Mouse (Mus musculus) liver, embryonic 15.5 days (tissue): Measurements from ENCODE around the gene Degs2. TPM values are rescaled to one million over a fixed set of nuclear protein-coding genes. Genes with fewer than 3 reads are reported as not detected.
A peak's percentile ranks its signal among the peaks of the same experiment; 100 is the strongest.

Experiments
- ATAC-seq: fragments of 200-750 bp; cut with Nextera tagmentation; 2 replicates; pipeline ENCODE4 v1.8.0; 2017; ENCODE audit warnings: moderate number of reproducible peaks, mild to moderate bottlenecking, moderate library complexity; ENCODE audit not compliant: insufficient read depth
- H3K27ac ChIP-seq: fragments of 300-500 bp; sonication (generic); replicated peaks from 2 replicates; pipeline ENCODE4 v1.5.1; 2015; ENCODE audit warnings: mild to moderate bottlenecking, inconsistent platforms
- H3K27me3 ChIP-seq: fragments of 300-500 bp; sonication (generic); 2 replicates; pipeline ENCODE4 v1.6.1; 2015; ENCODE audit warnings: mild to moderate bottlenecking, inconsistent platforms
- H3K36me3 ChIP-seq: fragments of 300-500 bp; sonication (generic); replicated peaks from 2 replicates; pipeline ENCODE4 v1.6.1; 2015; ENCODE audit warnings: moderate library complexity, mild to moderate bottlenecking, inconsistent platforms
- H3K4me1 ChIP-seq: fragments of 300-500 bp; sonication (generic); replicated peaks from 2 replicates; pipeline ENCODE4 v1.6.1; 2015; ENCODE audit warnings: inconsistent platforms
- H3K4me2 ChIP-seq: fragments of 300-500 bp; sonication (generic); 2 replicates; pipeline ENCODE4 v1.6.1; 2015; ENCODE audit warnings: moderate library complexity, mild to moderate bottlenecking, inconsistent platforms
- H3K4me3 ChIP-seq: fragments of 300-500 bp; sonication (generic); replicated peaks from 2 replicates; pipeline ENCODE4 v1.5.1; 2015; ENCODE audit warnings: mild to moderate bottlenecking, inconsistent platforms
- H3K9ac ChIP-seq: fragments of 300-500 bp; sonication (generic); 2 replicates; pipeline ENCODE4 v1.6.1; 2015; ENCODE audit warnings: moderate library complexity, mild to moderate bottlenecking, inconsistent platforms
- H3K9me3 ChIP-seq: fragments of 300-500 bp; sonication (generic); replicated peaks from 2 replicates; pipeline ENCODE4 v1.6.1; 2016; ENCODE audit warnings: inconsistent platforms
- WGBS: fragments of 180-500 bp; shearing (Covaris S2); methylation state at CpG from one replicate; pipeline ENCODE4 v1.1.7; 2015; ENCODE audit warnings: mixed read lengths; ENCODE audit not compliant: insufficient replicate concordance; 5-methylcytosine and 5-hydroxymethylcytosine counted together
- polyA plus RNA-seq: library from polyadenylated mRNA; unstranded; fragments of >200 nt; fragmentation: Nextera tagmentation; extraction: Ambion mirVana; gene quantifications from 2 replicates; pipeline ENCODE4 v1.2.1, GENCODE M21; 2015

Gene Degs2
- polyA plus RNA-seq, 1 experiment from 2014 or later, result 0.12 TPM

GRCm38 (mm10) chr12:108678366-108678765 lies 23.7 kb downstream of the Degs2 start:
- Histone ChIP-seq H3K9me3 (no peaks in the 10 kb centered on the region), H3K27me3 (no peaks in the 10 kb centered on the region), H3K9ac (no peak overlapping the region), H3K36me3 (0 out of 2 replicates have a peak, but pooled peaks cover 3% of the 10 kb centered on the region), H3K4me2 (no peak overlapping the region), H3K4me1 (peaks cover 3% of the 10 kb centered on the region; the same call in 1 of the 2 replicates), H3K4me3 (no peak overlapping the region), H3K27ac (no peak overlapping the region)
- 73% methylated on average over 4 of the region's 4 CpGs for WGBS
- no peak for ATAC-seq

GRCm38 (mm10) chr12:108677116-108677515 lies 25.0 kb downstream of the Degs2 start:
- no peak overlapping the region for H3K27ac ChIP-seq
- H3K36me3 ChIP-seq, result 0 out of 2 replicates have a peak, but pooled peaks cover 3% of the 10 kb centered on the region
- no peak overlapping the region for H3K4me3 ChIP-seq
- peaks cover 3% of the 10 kb centered on the region; the same call in 1 of the 2 replicates for H3K4me1 ChIP-seq
- no peak overlapping the region for H3K9ac ChIP-seq
- no peaks in the 10 kb centered on the region for H3K9me3 ChIP-seq
- 72% methylated on average over 5 of the region's 5 CpGs for WGBS
- H3K27me3 ChIP-seq, result no peaks in the 10 kb centered on the region
- ATAC-seq, result no peak
- no peak overlapping the region for H3K4me2 ChIP-seq

DNA sequence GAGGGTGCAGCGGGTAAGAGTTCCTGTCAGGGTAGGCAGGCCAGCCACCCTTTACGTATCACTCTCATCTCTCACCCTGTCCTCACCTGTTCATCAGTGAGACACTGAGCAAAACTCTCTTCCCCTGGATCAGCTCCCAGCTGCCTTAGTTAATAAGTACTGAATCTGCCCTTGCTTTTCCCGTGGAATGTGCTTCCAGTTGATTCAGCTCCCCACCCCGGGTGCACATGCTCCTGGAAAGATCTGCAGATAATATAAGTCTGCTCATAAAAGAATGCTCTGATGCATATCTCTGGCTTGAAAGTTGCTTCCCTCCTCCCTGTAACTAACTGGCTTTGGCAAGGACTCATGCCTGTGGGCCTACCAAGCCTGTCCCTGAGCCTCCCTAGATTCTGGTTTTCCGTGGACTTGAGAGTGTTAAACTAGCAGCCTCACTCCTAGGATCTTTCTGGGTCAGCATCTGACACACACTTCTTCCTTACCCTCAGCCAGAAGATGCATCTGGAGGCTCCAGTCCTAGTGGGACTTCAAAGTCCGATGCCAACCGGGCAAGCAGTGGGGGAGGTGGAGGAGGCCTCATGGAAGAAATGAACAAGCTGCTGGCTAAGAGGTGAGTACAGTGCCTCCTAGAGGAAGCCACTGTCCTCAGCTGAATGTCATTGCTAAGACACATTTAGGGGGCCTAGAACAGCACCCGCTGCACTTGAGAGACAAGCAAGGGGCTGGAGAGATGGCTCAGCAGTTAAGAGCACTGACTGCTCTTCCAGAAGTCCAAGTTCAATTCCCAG lies 26.3 kb downstream of the Degs2 start:
- H3K4me3 ChIP-seq, result no peak overlapping the region
- H3K9ac ChIP-seq, result no peak overlapping the region
- H3K4me2 ChIP-seq, result no peak overlapping the region
- WGBS, result 61% methylated on average over 8 of the region's 8 CpGs
- no peaks in the 10 kb centered on the region for H3K27me3 ChIP-seq
- 0 out of 2 replicates have a peak, but pooled peaks cover 3% of the 10 kb centered on the region for H3K36me3 ChIP-seq
- ATAC-seq, result 0 out of 2 replicates have a peak, but pooled peaks have one; percentile 34
- no peaks in the 10 kb centered on the region for H3K9me3 ChIP-seq
- peaks cover 3% of the 10 kb centered on the region; the same call in 1 of the 2 replicates for H3K4me1 ChIP-seq
- no peak overlapping the region for H3K27ac ChIP-seq

- Histone ChIP-seq H3K27ac (no peak overlapping the region), H3K4me3 (no peak overlapping the region), H3K36me3 (0 out of 2 replicates have a peak, but pooled peaks cover 3% of the 10 kb centered on the region), H3K4me2 (no peak overlapping the region), H3K9me3 (no peaks in the 10 kb centered on the region), H3K4me1 (peaks cover 3% of the 10 kb centered on the region; the same call in 1 of the 2 replicates), H3K27me3 (no peaks in the 10 kb centered on the region), H3K9ac (no peak overlapping the region)
- WGBS, result 71% methylated on average over 2 of the region's 2 CpGs
- no peak for ATAC-seq
Observed at GRCm38 (mm10) chr12:108674916-108675315, 27.2 kb downstream of the Degs2 start.

DNA sequence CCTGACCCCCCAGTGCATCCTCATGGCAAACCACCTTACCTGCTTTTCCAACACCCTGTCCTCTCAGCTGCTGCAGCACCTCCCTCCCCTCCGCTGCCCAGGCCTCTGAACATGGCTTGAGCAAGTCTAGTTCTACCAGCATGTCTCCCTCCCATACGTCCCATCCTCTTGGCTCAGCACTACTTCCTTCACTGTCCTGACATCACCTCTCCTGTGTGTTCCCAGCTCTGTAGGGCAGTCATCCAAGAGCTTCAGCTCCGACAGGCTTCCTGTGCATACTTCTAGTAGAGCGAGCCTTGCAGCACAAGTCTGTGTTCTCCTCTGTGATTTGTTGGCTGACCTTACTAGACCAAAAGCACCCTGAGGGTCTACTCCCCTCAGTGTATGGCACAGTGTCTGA lies 27.6 kb downstream of the Degs2 start:
- ATAC-seq, result no peak
- no peak overlapping the region for H3K4me2 ChIP-seq
- no peak overlapping the region for H3K4me3 ChIP-seq
- H3K9me3 ChIP-seq, result no peaks in the 10 kb centered on the region
- H3K4me1 ChIP-seq, result peaks cover 3% of the 10 kb centered on the region; the same call in 1 of the 2 replicates
- H3K27ac ChIP-seq, result no peak overlapping the region
- no peaks in the 10 kb centered on the region for H3K27me3 ChIP-seq
- H3K9ac ChIP-seq, result no peak overlapping the region
- 62% methylated on average over 4 of the region's 4 CpGs for WGBS
- 0 out of 2 replicates have a peak, but pooled peaks cover 3% of the 10 kb centered on the region for H3K36me3 ChIP-seq

DNA sequence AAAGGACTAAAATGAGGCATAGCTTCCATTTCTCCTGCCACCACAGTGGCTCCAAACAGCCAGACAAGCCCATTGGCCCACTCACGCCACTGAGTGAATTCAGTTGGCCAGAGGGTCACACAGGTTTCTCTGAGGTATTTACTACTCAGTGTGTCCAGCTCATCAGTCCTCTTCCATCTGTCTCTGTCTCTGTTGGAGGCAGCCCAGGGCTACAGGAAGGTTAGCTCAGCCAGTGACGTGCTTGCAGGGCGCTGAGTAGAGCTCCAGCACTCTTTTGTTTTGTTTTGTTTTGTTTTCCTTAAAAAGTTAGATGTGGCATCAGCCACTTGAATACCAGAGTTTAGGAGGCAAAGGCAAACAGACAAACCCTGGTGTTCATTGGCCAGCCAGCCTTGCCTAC lies 28.6 kb downstream of the Degs2 start:
- no peak for ATAC-seq

GRCm38 (mm10) chr12:108672908-108673307 lies 29.2 kb downstream of the Degs2 start:
- Histone ChIP-seq H3K4me3 (no peak overlapping the region), H3K36me3 (no peaks in the 10 kb centered on the region), H3K4me2 (no peak overlapping the region), H3K27me3 (no peaks in the 10 kb centered on the region), H3K4me1 (peaks cover 3% of the 10 kb centered on the region; the same call in 1 of the 2 replicates), H3K27ac (no peak overlapping the region), H3K9me3 (no peaks in the 10 kb centered on the region), H3K9ac (no peak overlapping the region)
- WGBS, result 51% methylated on average over 4 of the region's 4 CpGs
- no peak for ATAC-seq

More for the DNA sequence above, 28.6 kb downstream of the Degs2 start:
- Histone ChIP-seq H3K4me2 (no peak overlapping the region), H3K27ac (no peak overlapping the region), H3K27me3 (no peaks in the 10 kb centered on the region), H3K36me3 (no peaks in the 10 kb centered on the region), H3K4me1 (peaks cover 3% of the 10 kb centered on the region; the same call in 1 of the 2 replicates), H3K4me3 (no peak overlapping the region), H3K9ac (no peak overlapping the region), H3K9me3 (no peaks in the 10 kb centered on the region)
- 67% methylated on average over 3 of the region's 3 CpGs for WGBS

- Histone ChIP-seq H3K9me3 (no peaks in the 10 kb centered on the region), H3K27me3 (no peaks in the 10 kb centered on the region), H3K4me1 (peaks cover 3% of the 10 kb centered on the region; the same call in 1 of the 2 replicates), H3K36me3 (no peaks in the 10 kb centered on the region), H3K27ac (no peak overlapping the region), H3K4me2 (no peak overlapping the region), H3K9ac (no peak overlapping the region), H3K4me3 (no peak overlapping the region)
- WGBS, result 41% methylated on average over 2 of the region's 2 CpGs
- ATAC-seq, result no peak
Observed at GRCm38 (mm10) chr12:108671541-108671940, 30.6 kb downstream of the Degs2 start.

- no peaks in the 10 kb centered on the region for H3K27me3 ChIP-seq
- no peak overlapping the region for H3K4me3 ChIP-seq
- WGBS, result 83% methylated on average over 8 of the region's 8 CpGs
- H3K4me1 ChIP-seq, result no peaks in the 10 kb centered on the region
- no peaks in the 10 kb centered on the region for H3K9me3 ChIP-seq
- H3K4me2 ChIP-seq, result no peak overlapping the region
- ATAC-seq, result no peak
- no peaks in the 10 kb centered on the region for H3K36me3 ChIP-seq
- no peak overlapping the region for H3K9ac ChIP-seq
- no peak overlapping the region for H3K27ac ChIP-seq
Observed at GRCm38 (mm10) chr12:108668606-108669235, 33.4 kb downstream of the Degs2 start.

- Histone ChIP-seq H3K27me3 (no peaks in the 10 kb centered on the region), H3K9ac (no peak overlapping the region), H3K4me1 (peaks cover 19% of the 10 kb centered on the region), H3K9me3 (no peaks in the 10 kb centered on the region), H3K4me3 (no peak overlapping the region), H3K36me3 (no peaks in the 10 kb centered on the region), H3K27ac (no peak overlapping the region), H3K4me2 (no peak overlapping the region)
- ATAC-seq, result peak; percentile 18; the same call in 1 of the 2 replicates
- 63% methylated on average over 1 of the region's 1 CpGs for WGBS
Observed at GRCm38 (mm10) chr12:108657350-108657749, 44.8 kb downstream of the Degs2 start.
